Mouse (Mus musculus): ENCODE measurements at regions not wholly inside any gene's neighbourhood (a gene's known extent, or its start where the extent isn't known, plus 50 kb on each side); places are given as distances from the start of the nearest gene placed in this dataset.

DNA sequence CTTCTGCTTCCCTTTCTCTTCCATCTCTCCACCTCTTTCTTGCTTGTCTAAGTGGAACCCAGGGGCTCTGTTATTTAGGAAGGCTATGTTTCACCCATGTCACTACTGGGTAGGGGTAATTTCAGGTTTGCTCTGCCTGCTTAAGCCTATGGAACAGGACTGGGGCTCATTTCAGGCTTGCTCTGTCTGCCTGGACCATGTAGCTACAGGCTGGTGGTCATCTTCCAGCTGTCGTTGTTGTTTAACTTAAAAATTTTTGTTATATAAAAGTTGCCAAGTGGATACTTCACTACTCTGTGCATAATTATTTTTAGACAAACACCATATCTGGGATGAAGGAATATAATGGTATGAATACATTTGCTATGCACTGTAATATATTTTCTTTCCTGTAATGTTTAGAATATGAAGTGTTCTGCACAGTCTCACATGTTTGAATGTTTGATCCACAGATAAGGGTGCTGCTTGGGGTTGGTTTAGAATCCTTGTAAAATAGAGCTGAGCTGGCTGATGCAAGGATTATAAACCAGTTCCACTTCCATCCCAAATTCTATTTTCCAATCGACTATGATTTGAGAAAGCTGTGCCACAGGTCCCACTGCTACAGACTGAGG lies 2960.0 kb upstream of the Lrrc6 start:
- H3K27ac ChIP-seq (ENCODE audit: insufficient read depth, low read depth), result no peak overlapping the region
- H3K9ac ChIP-seq (ENCODE audit: insufficient read depth, low read depth), result no peak overlapping the region
- H3K27me3 ChIP-seq (replicated peaks), result no peaks in the 10 kb centered on the region
- H3K4me3 ChIP-seq (replicated peaks in 1 of 3; ENCODE audit: low read depth in 2 of 3, low read length in 2 of 3, poor library complexity in 1 of 3), result no peak overlapping the region
- H3K9me3 ChIP-seq (replicated peaks; ENCODE audit: low read length), result peaks cover 40% of the 10 kb centered on the region
- TF ChIP-seq TCF12 (IDR thresholded peaks at IDR 0.05; ENCODE audit: low read depth, low read length) (no peak), GABPA (IDR thresholded peaks at IDR 0.05; ENCODE audit: insufficient replicate concordance, low read depth, low read length) (no peak), MYC (IDR thresholded peaks at IDR 0.05; ENCODE audit: low read depth, low read length) (no peak), ZNF384 (IDR thresholded peaks at IDR 0.05; ENCODE audit: low read depth, low read length) (no peak), JUN (IDR thresholded peaks at IDR 0.05; ENCODE audit: insufficient read depth, low read depth, low read length) (no peak), CHD1 (IDR thresholded peaks at IDR 0.05; ENCODE audit: low read depth, low read length) (no peak), MXI1 (IDR thresholded peaks at IDR 0.05; ENCODE audit: low read depth, low read length) (no peak)
- H3K4me1 ChIP-seq (ENCODE audit: control insufficient read depth in 1 of 2, insufficient read depth in 2 of 2), result no peaks in the 10 kb centered on the region
- dilution Hi-C loops (cut with MboI; ENCODE audit: extremely low pct_ligation_motif_present, extremely low pct_unique_long_range_greater_than_20kb, low sequenced_read_pairs), result no loop called here
- H3K4me2 ChIP-seq (ENCODE audit: insufficient read depth, low read depth, poor library complexity, severe bottlenecking), result no peak overlapping the region
- in situ Hi-C loops (cut with MboI; ENCODE audit: low pct_ligation_motif_present, low pct_unique_long_range_greater_than_20kb, low sequenced_read_pairs), result no loop called here
- no peak for DNase-seq (ENCODE audit: extremely low read depth)
- H3K36me3 ChIP-seq (replicated peaks in 1 of 2; ENCODE audit: control insufficient read depth in 1 of 2, insufficient read depth in 1 of 2, low read length in 1 of 2), result no peaks in the 10 kb centered on the region
- no peaks in the 10 kb centered on the region for H3K79me2 ChIP-seq (replicated peaks; ENCODE audit: control insufficient read depth, extremely low read depth, insufficient read depth, poor library complexity, severe bottlenecking)

DNA sequence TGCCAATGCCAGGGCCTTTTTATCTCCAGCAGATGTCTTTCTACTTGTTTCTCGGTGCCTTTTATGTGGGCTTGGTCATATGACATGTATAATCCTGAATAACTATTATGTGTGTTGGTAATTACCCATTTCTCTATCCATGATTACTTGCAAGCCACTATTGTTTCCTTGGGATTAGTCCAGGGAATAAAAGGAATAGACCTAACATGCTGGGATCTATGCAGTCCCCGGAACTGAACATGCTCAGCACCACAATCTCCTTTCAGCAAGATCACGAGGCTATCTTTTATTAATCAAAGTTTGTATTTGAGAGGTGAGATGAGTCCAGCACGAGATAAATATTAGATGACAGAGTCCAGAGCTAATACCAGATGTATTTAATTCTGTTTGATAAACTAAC lies 2956.8 kb upstream of the Lrrc6 start:
- Histone ChIP-seq H3K4me1 (ENCODE audit: control insufficient read depth in 1 of 2, insufficient read depth in 2 of 2) (no peaks in the 10 kb centered on the region), H3K36me3 (replicated peaks in 1 of 2; ENCODE audit: control insufficient read depth in 1 of 2, insufficient read depth in 1 of 2, low read length in 1 of 2) (no peaks in the 10 kb centered on the region), H3K79me2 (replicated peaks; ENCODE audit: control insufficient read depth, extremely low read depth, insufficient read depth, poor library complexity, severe bottlenecking) (no peaks in the 10 kb centered on the region), H3K27me3 (replicated peaks) (no peaks in the 10 kb centered on the region), H3K9ac (ENCODE audit: insufficient read depth, low read depth) (no peak overlapping the region), H3K9me3 (replicated peaks; ENCODE audit: low read length) (peaks cover 49% of the 10 kb centered on the region), H3K4me2 (ENCODE audit: insufficient read depth, low read depth, poor library complexity, severe bottlenecking) (no peak overlapping the region), H3K4me3 (replicated peaks in 1 of 3; ENCODE audit: low read depth in 2 of 3, low read length in 2 of 3, poor library complexity in 1 of 3) (no peak overlapping the region), H3K27ac (ENCODE audit: insufficient read depth, low read depth) (no peak overlapping the region)
- dilution Hi-C loops (cut with MboI; ENCODE audit: extremely low pct_ligation_motif_present, extremely low pct_unique_long_range_greater_than_20kb, low sequenced_read_pairs) (no loop called here), in situ Hi-C loops (cut with MboI; ENCODE audit: low pct_ligation_motif_present, low pct_unique_long_range_greater_than_20kb, low sequenced_read_pairs) (no loop called here)
- DNase-seq (ENCODE audit: extremely low read depth), result no peak
- no peak for TF ChIP-seq ZKSCAN1 (IDR thresholded peaks at IDR 0.05; ENCODE audit: borderline replicate concordance, low read depth, low read length)
- TF ChIP-seq USF1 (IDR thresholded peaks at IDR 0.05; ENCODE audit: low read depth, low read length), result no peak
- no peak for TF ChIP-seq ZMIZ1 (IDR thresholded peaks at IDR 0.05; ENCODE audit: low read depth, low read length)
- no peak for TF ChIP-seq NELFE (IDR thresholded peaks at IDR 0.05; ENCODE audit: low read depth, low read length)
- TF ChIP-seq MAX (IDR thresholded peaks at IDR 0.05; ENCODE audit: low read length), result no peak
- TF ChIP-seq ELF1 (IDR thresholded peaks at IDR 0.05; ENCODE audit: low read depth, low read length), result no peak
- TF ChIP-seq CHD2 (IDR thresholded peaks at IDR 0.05; ENCODE audit: low read length), result no peak
- no peak for TF ChIP-seq SIN3A (IDR thresholded peaks at IDR 0.05; ENCODE audit: low read length)
